Mouse (Mus musculus) stomach, postnatal 0 days (tissue): Measurements from ENCODE around the gene Sugp1. TPM values are rescaled to one million over a fixed set of nuclear protein-coding genes. Genes with fewer than 3 reads are reported as not detected.

Source experiments
- ATAC-seq: fragments of 200-750 bp; cut with Nextera tagmentation; 2 replicates; pipeline ENCODE4 v1.8.0; 2017; ENCODE audit not compliant: low FRiP score, low TSS enrichment
- DNase-seq: peaks from one replicate; pipeline ENCODE4 v3.0.0-alpha.2; 2016; ENCODE audit warnings: low spot score
- H3K27ac ChIP-seq: fragments of 300-500 bp; sonication (generic); replicated peaks from 2 replicates; pipeline ENCODE4 v1.5.1; 2014; ENCODE audit warnings: mild to moderate bottlenecking, control low read depth
- H3K27me3 ChIP-seq: fragments of 300-500 bp; sonication (generic); 2 replicates; pipeline ENCODE4 v1.6.1; 2014; ENCODE audit warnings: low read length; ENCODE audit not compliant: control insufficient read depth, insufficient read depth
- H3K36me3 ChIP-seq: fragments of 300-500 bp; sonication (generic); 2 replicates; pipeline ENCODE4 v1.6.1; 2014; ENCODE audit warnings: low read length, mixed read lengths; ENCODE audit not compliant: control insufficient read depth, insufficient read depth
- H3K4me1 ChIP-seq: fragments of 300-500 bp; sonication (generic); replicated peaks from 2 replicates; pipeline ENCODE4 v1.6.1; 2014; ENCODE audit warnings: antibody characterized with exemption; ENCODE audit not compliant: control insufficient read depth, insufficient read depth
- H3K4me2 ChIP-seq: fragments of 300-500 bp; sonication (generic); replicated peaks from 2 replicates; pipeline ENCODE4 v1.6.1; 2014; ENCODE audit warnings: low read depth, mild to moderate bottlenecking, control low read depth, moderate library complexity
- H3K4me3 ChIP-seq: fragments of 300-500 bp; sonication (generic); 2 replicates; pipeline ENCODE4 v1.5.1; 2014; ENCODE audit warnings: low read depth, low read length, control low read depth
- H3K9ac ChIP-seq: fragments of 300-500 bp; sonication (generic); 2 replicates; pipeline ENCODE4 v1.6.1; 2014; ENCODE audit warnings: mild to moderate bottlenecking, low read length, control low read depth, mixed read lengths
- H3K9me3 ChIP-seq: fragments of 300-500 bp; sonication (generic); 2 replicates; pipeline ENCODE4 v1.6.1; 2016; ENCODE audit warnings: low read length; ENCODE audit not compliant: control insufficient read depth
- CTCF ChIP-seq: IDR thresholded peaks from 2 replicates; pipeline ENCODE4 v1.5.1; 2016; ENCODE audit warnings: antibody characterized with exemption, low read depth, mild to moderate bottlenecking, moderate library complexity
- EP300 ChIP-seq: optimal IDR thresholded peaks from 2 replicates; pipeline ENCODE3; 2016; ENCODE audit warnings: antibody characterized with exemption
- WGBS: fragments of 180-500 bp; shearing (Covaris S2); extraction: QIAGEN DNeasy Blood & Tissue Kit; methylation state at CpG from one replicate; pipeline ENCODE4 v1.1.7; 2014; 5-methylcytosine and 5-hydroxymethylcytosine counted together
- microRNA-seq: library from miRNA; unstranded; fragments of <30 nt; microRNA quantifications from one replicate; pipeline ENCODE4, GENCODE M21; 2016
- polyA plus RNA-seq: library from polyadenylated mRNA; unstranded; fragments of >200 nt; fragmentation: Nextera tagmentation; extraction: Ambion mirVana; gene quantifications from 2 replicates; pipeline ENCODE4 v1.2.1, GENCODE M21; 2015

The Sugp1 gene
- polyA plus RNA-seq, 1 experiment from 2014 or later, result 21.2 TPM

- H3K4me2 ChIP-seq, result no peak overlapping the region
- H3K36me3 ChIP-seq, result no peaks in the 10 kb centered on the region
- H3K4me1 ChIP-seq, result no peaks in the 10 kb centered on the region
- H3K4me3 ChIP-seq, result no peak overlapping the region
- no peaks in the 10 kb centered on the region for H3K27me3 ChIP-seq
- ATAC-seq (no peak), DNase-seq (no peak)
- no peak overlapping the region for H3K27ac ChIP-seq
- WGBS, result 15% methylated on average over 17 of the region's 17 CpGs
- no peak for TF ChIP-seq CTCF
- no peak for TF ChIP-seq EP300
- no peak overlapping the region for H3K9ac ChIP-seq
- no peaks in the 10 kb centered on the region for H3K9me3 ChIP-seq
Observed at GRCm38 (mm10) chr8:70118726-70119700, 76.4 kb downstream of the Sugp1 start.

- Histone ChIP-seq H3K9me3 (no peaks in the 10 kb centered on the region), H3K9ac (no peak within 1 kb of the TSS), H3K27ac (no peak within 1 kb of the TSS), H3K27me3 (no peaks in the 10 kb centered on the region), H3K4me1 (no peaks in the 10 kb centered on the region), H3K4me2 (no peak within 1 kb of the TSS), H3K4me3 (no peak within 1 kb of the TSS), H3K36me3 (no peaks in the 10 kb centered on the region)
- 1% methylated on average over 19 of the region's 19 CpGs for WGBS
- DNase-seq (peak; percentile 57), ATAC-seq (peak; percentile 56; the same call in 1 of the 2 replicates)
- TF ChIP-seq CTCF (no peak), EP300 (no peak)
Observed at GRCm38 (mm10) chr8:70120667-70121066, 78.1 kb downstream of the Sugp1 start, which contains the start of gene Ncan. Ncan (minus strand) TSS chr8:70120873.

Small RNAs within 50 kb of the gene (microRNA-seq; reads per million reads assigned to microRNA genes)
- gene Mir7066, result not detected

Other genes with a start within 250 kb of the Sugp1 start
- 5.8 and 6.0 TPM in 2 replicates for gene Gmip, start 234.1 kb upstream of the Sugp1 start, polyA plus RNA-seq
- gene Lpar2, start 220.4 kb upstream of the Sugp1 start, polyA plus RNA-seq, result 0.24 and 0.28 TPM in 2 replicates
- 4.9 and 5.1 TPM in 2 replicates for gene Pbx4, start 210.3 kb upstream of the Sugp1 start, polyA plus RNA-seq
- gene Cilp2, start 155.1 kb upstream of the Sugp1 start, polyA plus RNA-seq, result 0.30 and 0.36 TPM in 2 replicates
- gene Tssk6, start 140.6 kb upstream of the Sugp1 start, polyA plus RNA-seq, result 2.1 and 2.7 TPM in 2 replicates
- gene Ndufa13, start 140.3 kb upstream of the Sugp1 start, polyA plus RNA-seq, result 199 and 205 TPM in 2 replicates
- 1.6 and 2.7 TPM in 2 replicates for gene Yjefn3, start 140.1 kb upstream of the Sugp1 start, polyA plus RNA-seq
- 32.4 and 36.4 TPM in 2 replicates for gene Gatad2a, start 46.4 kb upstream of the Sugp1 start, polyA plus RNA-seq
- 22.4 and 24.4 TPM in 2 replicates for gene Mau2, start 79 bp upstream of the Sugp1 start, polyA plus RNA-seq
- 1.0 and 1.5 TPM in 2 replicates for gene Tm6sf2, start 30.1 kb downstream of the Sugp1 start, polyA plus RNA-seq
- gene Hapln4, start 40.6 kb downstream of the Sugp1 start, polyA plus RNA-seq, result 0.02 and 0.10 TPM in 2 replicates
- 0.17 and 0.27 TPM in 2 replicates for gene Ncan, start 78.1 kb downstream of the Sugp1 start, polyA plus RNA-seq
- 31.9 and 33.6 TPM in 2 replicates for gene Nr2c2ap, start 88.5 kb downstream of the Sugp1 start, polyA plus RNA-seq
- gene Rfxank, start 96.3 kb downstream of the Sugp1 start, polyA plus RNA-seq, result 8.9 and 9.8 TPM in 2 replicates
- 30.1 and 30.5 TPM in 2 replicates for gene Borcs8, start 96.7 kb downstream of the Sugp1 start, polyA plus RNA-seq
- 0.10 TPM in 1 of 2 replicates, not detected in the other for gene Mef2b, start 96.9 kb downstream of the Sugp1 start, polyA plus RNA-seq
- 38.2 and 40.8 TPM in 2 replicates for gene Tmem161a, start 129.5 kb downstream of the Sugp1 start, polyA plus RNA-seq
- gene Slc25a42, start 169.5 kb downstream of the Sugp1 start, polyA plus RNA-seq, result 3.1 and 4.5 TPM in 2 replicates
- 7.8 and 9.0 TPM in 2 replicates for gene Sugp2, start 191.4 kb downstream of the Sugp1 start, polyA plus RNA-seq
- gene Armc6, start 191.7 kb downstream of the Sugp1 start, polyA plus RNA-seq, result 11.9 and 12.9 TPM in 2 replicates
- gene Homer3, start 240.0 kb downstream of the Sugp1 start, polyA plus RNA-seq, result 13.8 and 17.5 TPM in 2 replicates